ENCODE assay signal across 16 mouse cellular contexts in the genomic region with DNA sequence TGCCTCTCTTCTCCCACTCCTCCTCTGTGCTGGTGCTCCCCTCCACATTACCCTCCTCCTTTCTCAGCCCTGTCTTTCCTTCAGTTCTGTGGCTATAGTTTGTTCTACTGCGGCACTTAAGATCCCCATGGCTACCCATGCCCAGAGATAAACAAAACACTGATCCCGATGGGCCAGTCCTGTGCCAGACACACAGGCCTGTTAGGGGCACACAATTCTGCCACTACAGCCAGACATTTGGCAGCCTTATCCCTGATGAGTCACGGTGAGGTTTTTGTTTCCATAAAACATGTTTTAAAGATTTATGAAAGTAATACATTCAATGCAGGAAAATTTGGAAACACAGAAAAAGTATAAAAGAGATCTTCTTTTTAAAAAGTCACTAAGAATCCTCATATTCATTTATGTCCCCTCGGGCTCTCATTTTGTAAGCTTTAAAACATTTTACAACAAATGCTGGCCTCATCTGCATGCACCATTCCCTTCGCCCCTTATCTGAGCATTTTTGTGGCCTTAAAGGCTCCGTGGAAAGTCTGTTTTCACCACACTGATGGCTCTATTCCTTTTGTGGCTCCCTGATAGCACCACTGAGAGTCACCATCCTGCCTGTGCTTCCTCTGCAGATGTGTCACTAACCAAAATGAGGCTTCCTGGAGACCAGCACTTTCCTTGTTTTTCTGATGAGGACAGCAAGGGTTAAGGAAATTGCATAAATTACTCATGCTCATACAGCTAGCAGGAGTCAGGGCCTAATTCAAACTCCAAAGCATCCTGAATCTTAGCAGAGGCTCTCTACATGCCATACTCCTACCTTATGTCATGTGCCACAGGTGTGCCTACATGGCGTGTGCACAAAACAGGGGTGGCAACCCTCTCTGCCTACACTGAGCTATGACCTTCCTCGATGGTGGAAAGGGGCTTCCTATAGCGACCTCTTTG.
DNase-seq lines count a peak whose midpoint lies in the region; ATAC-seq and TF ChIP-seq lines count a peak whose summit lies in the region.
"Had no signal": no experiment of that assay in that cellular context is flagged by ENCODE, and none has a peak within 500 bp of the region (broad histone marks: within the 10 kb centered on the region; RNA-seq: fewer than 3 reads in every experiment).

No protein-coding gene starts in this region.

- H3K4me1 ChIP-seq in forebrain, postnatal 0 days (ENCODE audit: insufficient read depth): no peaks in the 10 kb centered on the region
- H3K4me1 ChIP-seq in forebrain, embryonic 11.5 days (replicated peaks; ENCODE audit: control insufficient read depth, insufficient read depth, low read length): no peaks in the 10 kb centered on the region
- no peaks in the 10 kb centered on the region for H3K4me1 ChIP-seq in neural tube, embryonic 14.5 days (ENCODE audit: control insufficient read depth, insufficient read depth, low read length)
- H3K4me1 ChIP-seq in stomach, postnatal 0 days (replicated peaks; ENCODE audit: control insufficient read depth, insufficient read depth): no peaks in the 10 kb centered on the region
- no peaks in the 10 kb centered on the region for H3K4me1 ChIP-seq in midbrain, embryonic 16.5 days (ENCODE audit: control insufficient read depth, insufficient read depth, low read length)
- H3K4me1 ChIP-seq: liver, embryonic 13.5 days had no signal

- H3K9me3 ChIP-seq in forebrain, postnatal 0 days (ENCODE audit: low read length): no peaks in the 10 kb centered on the region
- no peaks in the 10 kb centered on the region for H3K9me3 ChIP-seq in forebrain, embryonic 11.5 days (ENCODE audit: control insufficient read depth, low read length)
- no peaks in the 10 kb centered on the region for H3K9me3 ChIP-seq in neural tube, embryonic 14.5 days (ENCODE audit: control insufficient read depth, low read length)
- no peaks in the 10 kb centered on the region for H3K9me3 ChIP-seq in stomach, postnatal 0 days (ENCODE audit: control insufficient read depth, low read length)
- no peaks in the 10 kb centered on the region for H3K9me3 ChIP-seq in midbrain, embryonic 16.5 days (replicated peaks; ENCODE audit: control insufficient read depth, low read length, poor library complexity, severe bottlenecking)
- H3K9me3 ChIP-seq: liver, embryonic 13.5 days; neural tube, embryonic 15.5 days had no signal

- H3K27me3 ChIP-seq in forebrain, postnatal 0 days (ENCODE audit: insufficient read depth, low read length): no peaks in the 10 kb centered on the region
- H3K27me3 ChIP-seq in forebrain, embryonic 11.5 days (ENCODE audit: control insufficient read depth, insufficient read depth, low read length): no peaks in the 10 kb centered on the region
- no peaks in the 10 kb centered on the region for H3K27me3 ChIP-seq in neural tube, embryonic 14.5 days (ENCODE audit: control insufficient read depth, insufficient read depth, low read length)
- no peaks in the 10 kb centered on the region for H3K27me3 ChIP-seq in stomach, postnatal 0 days (ENCODE audit: control insufficient read depth, insufficient read depth, low read length)
- no peaks in the 10 kb centered on the region for H3K27me3 ChIP-seq in midbrain, embryonic 16.5 days (ENCODE audit: control insufficient read depth, insufficient read depth, low read depth, low read length)
- H3K27me3 ChIP-seq: neural tube, embryonic 15.5 days had no signal

- TF ChIP-seq EP300 in stomach, postnatal 0 days (optimal IDR thresholded peaks at IDR 0.05): no peak

- no peak overlapping the region for H3K27ac ChIP-seq in forebrain, postnatal 0 days (ENCODE audit: low read depth, low read length)
- no peak overlapping the region for H3K27ac ChIP-seq in forebrain, embryonic 11.5 days (ENCODE audit: low read depth, low read length)
- 0 out of 2 replicates have a peak overlapping the region, but pooled peaks have one; percentile 34 for H3K27ac ChIP-seq in neural tube, embryonic 14.5 days (ENCODE audit: low read depth, low read length)
- H3K27ac ChIP-seq in stomach, postnatal 0 days (replicated peaks): no peak overlapping the region
- no peak overlapping the region for H3K27ac ChIP-seq in midbrain, embryonic 16.5 days (ENCODE audit: low read length)
- H3K27ac ChIP-seq: liver, embryonic 13.5 days; neural tube, embryonic 15.5 days had no signal

- DNase-seq in forebrain, postnatal 0 days: no peak
- no peak for DNase-seq in forebrain, embryonic 11.5 days (ENCODE audit: low spot score)
- no peak for DNase-seq in neural tube, embryonic 10.5 days (ENCODE audit: extremely low spot score, low spot score)
- DNase-seq in fibroblast of lung, adult 2 months (ENCODE audit: low read depth): peak; percentile 88
- DNase-seq in stomach, postnatal 0 days (ENCODE audit: low spot score): no peak
- DNase-seq in layer of hippocampus, postnatal 14 days (ENCODE audit: low spot score in 2 of 2): no peak
- DNase-seq: cerebellum, adult 9-11 months; kidney, postnatal 25 days; liver, embryonic 13.5 days; right cerebral cortex, postnatal 25 days; thymus, postnatal 4 days had no signal

- no peak overlapping the region for H3K9ac ChIP-seq in forebrain, postnatal 0 days
- no peak overlapping the region for H3K9ac ChIP-seq in forebrain, embryonic 11.5 days (ENCODE audit: low read length)
- H3K9ac ChIP-seq in neural tube, embryonic 14.5 days (replicated peaks; ENCODE audit: low read depth, low read length): no peak overlapping the region
- no peak overlapping the region for H3K9ac ChIP-seq in stomach, postnatal 0 days (ENCODE audit: low read length)
- H3K9ac ChIP-seq in midbrain, embryonic 16.5 days (ENCODE audit: low read depth, low read length): no peak overlapping the region
- H3K9ac ChIP-seq: liver, embryonic 13.5 days; neural tube, embryonic 15.5 days had no signal

- H3K36me3 ChIP-seq in forebrain, postnatal 0 days (ENCODE audit: insufficient read depth): no peaks in the 10 kb centered on the region
- no peaks in the 10 kb centered on the region for H3K36me3 ChIP-seq in forebrain, embryonic 11.5 days (ENCODE audit: control insufficient read depth, insufficient read depth, low read length)
- H3K36me3 ChIP-seq in neural tube, embryonic 14.5 days (ENCODE audit: control insufficient read depth, insufficient read depth, low read length): no peaks in the 10 kb centered on the region
- H3K36me3 ChIP-seq in stomach, postnatal 0 days (ENCODE audit: control insufficient read depth, insufficient read depth, low read length): no peaks in the 10 kb centered on the region
- no peaks in the 10 kb centered on the region for H3K36me3 ChIP-seq in midbrain, embryonic 16.5 days (ENCODE audit: control insufficient read depth, insufficient read depth, low read length)
- H3K36me3 ChIP-seq: liver, embryonic 13.5 days; neural tube, embryonic 15.5 days had no signal

- no peak for TF ChIP-seq CTCF in forebrain, postnatal 0 days (IDR thresholded peaks at IDR 0.05; ENCODE audit: low read depth)
- no peak for TF ChIP-seq CTCF in stomach, postnatal 0 days (IDR thresholded peaks at IDR 0.05; ENCODE audit: low read depth)

- ATAC-seq in forebrain, postnatal 0 days: peak; percentile 42; the same call in 1 of the 2 replicates
- ATAC-seq in forebrain, embryonic 11.5 days (replicated peaks; ENCODE audit: low FRiP score): no peak
- ATAC-seq in neural tube, embryonic 14.5 days (ENCODE audit: low read depth): no peak
- ATAC-seq in stomach, postnatal 0 days (ENCODE audit: low FRiP score, low TSS enrichment): peak; percentile 42; the same call in 1 of the 2 replicates
- ATAC-seq in midbrain, embryonic 16.5 days: no peak
- ATAC-seq: CD4-positive, CD25-positive, alpha-beta regulatory T cell, adult 4 months; inflammation-experienced regulatory T-cells, adult 6 months had no signal

- H3K4me3 ChIP-seq in forebrain, postnatal 0 days (ENCODE audit: low read depth, low read length): no peak overlapping the region
- H3K4me3 ChIP-seq in forebrain, embryonic 11.5 days (ENCODE audit: low read depth, low read length): no peak overlapping the region
- no peak overlapping the region for H3K4me3 ChIP-seq in neural tube, embryonic 14.5 days (ENCODE audit: low read depth, low read length)
- H3K4me3 ChIP-seq in stomach, postnatal 0 days (ENCODE audit: low read depth, low read length): no peak overlapping the region
- H3K4me3 ChIP-seq in midbrain, embryonic 16.5 days (ENCODE audit: low read depth, low read length): no peak overlapping the region
- H3K4me3 ChIP-seq: liver, embryonic 13.5 days; neural tube, embryonic 15.5 days had no signal

- WGBS in forebrain, postnatal 0 days: 60% methylated on average over 9 of the region's 9 CpGs
- 75% methylated on average over 9 of the region's 9 CpGs for WGBS in forebrain, embryonic 11.5 days
- WGBS in neural tube, embryonic 14.5 days: 69% methylated on average over 9 of the region's 9 CpGs
- WGBS in stomach, postnatal 0 days: 49% methylated on average over 9 of the region's 9 CpGs
- WGBS in midbrain, embryonic 16.5 days: 69% methylated on average over 9 of the region's 9 CpGs

- no peak overlapping the region for H3K4me2 ChIP-seq in forebrain, postnatal 0 days (ENCODE audit: low read depth)
- H3K4me2 ChIP-seq in forebrain, embryonic 11.5 days (ENCODE audit: low read depth, low read length, severe bottlenecking): no peak overlapping the region
- H3K4me2 ChIP-seq in neural tube, embryonic 14.5 days (ENCODE audit: low read depth, low read length): no peak overlapping the region
- no peak overlapping the region for H3K4me2 ChIP-seq in stomach, postnatal 0 days (replicated peaks; ENCODE audit: low read depth)
- H3K4me2 ChIP-seq in midbrain, embryonic 16.5 days (ENCODE audit: low read length): no peak overlapping the region
- H3K4me2 ChIP-seq: liver, embryonic 13.5 days; neural tube, embryonic 15.5 days had no signal

Comparison
In these comparisons a context has a peak if more than half of its experiments do, and no peak if none do; other contexts are left out.
1. ATAC-seq: peak in forebrain, postnatal 0 days (single experiment) and stomach, postnatal 0 days (single experiment); none in forebrain, embryonic 11.5 days (single experiment), neural tube, embryonic 14.5 days (single experiment) and midbrain, embryonic 16.5 days (single experiment).